In genomic region chr5:135724536-135725322, GRCm38 (mm10) we compare ENCODE assay signal across 10 mouse cellular contexts. TPM values are rescaled to one million over a fixed set of nuclear protein-coding genes. Genes with fewer than 3 reads are reported as not detected.
DNase-seq lines count a peak whose midpoint lies in the region; ATAC-seq and TF ChIP-seq lines count a peak whose summit lies in the region.
"Had no signal": no experiment of that assay in that cellular context is flagged by ENCODE, and none has a peak within 500 bp of the region (broad histone marks: within the 10 kb centered on the region; RNA-seq: fewer than 3 reads in every experiment).

No protein-coding gene starts in this region.

- H3K27ac ChIP-seq in heart, embryonic 13.5 days (replicated peaks): peak overlapping the region; percentile 77
- peak overlapping the region; percentile 96 for H3K27ac ChIP-seq in hindbrain, embryonic 13.5 days

- H3K4me1 ChIP-seq in heart, embryonic 13.5 days: peaks cover 61% of the 10 kb centered on the region
- peaks cover 60% of the 10 kb centered on the region for H3K4me1 ChIP-seq in hindbrain, embryonic 13.5 days (replicated peaks)

- TF ChIP-seq POLR2A in myocyte (IDR thresholded peaks at IDR 0.05; ENCODE audit: insufficient read length, low read depth): no peak

- ATAC-seq in heart, embryonic 13.5 days (ENCODE audit: extremely low read depth, insufficient number of reproducible peaks, low FRiP score, low TSS enrichment): no peak
- peak; percentile 72 for ATAC-seq in hindbrain, embryonic 13.5 days (ENCODE audit: low FRiP score)
- ATAC-seq in erythroid progenitor cell, adult 5-6 weeks (replicated peaks; ENCODE audit: low FRiP score, poor library complexity, severe bottlenecking): no peak

- no peaks in the 10 kb centered on the region for H3K27me3 ChIP-seq in heart, embryonic 13.5 days (replicated peaks)
- H3K27me3 ChIP-seq in hindbrain, embryonic 13.5 days: no peaks in the 10 kb centered on the region
- H3K27me3 ChIP-seq in myocyte (ENCODE audit: control insufficient read depth, insufficient read depth, insufficient read length): no peaks in the 10 kb centered on the region

- WGBS in heart, embryonic 13.5 days: 16% methylated on average over 9 of the region's 9 CpGs
- WGBS in hindbrain, embryonic 13.5 days: 3% methylated on average over 9 of the region's 9 CpGs

- H3K4me3 ChIP-seq in heart, embryonic 13.5 days: no peak overlapping the region
- no peak overlapping the region for H3K4me3 ChIP-seq in hindbrain, embryonic 13.5 days
- H3K4me3 ChIP-seq in myocyte: no peak overlapping the region

- no peak for DNase-seq in heart, adult 18-20 months
- DNase-seq in embryo, embryonic 10.5 days (ENCODE audit: low spot score): peak; percentile 80
- no peak for DNase-seq in gastrocnemius, postnatal 4 days (ENCODE audit: low spot score in 2 of 2)
- DNase-seq in urinary bladder, postnatal 10 days (ENCODE audit: low spot score): no peak
- DNase-seq: spleen, adult 18-20 months had no signal

- H3K79me2 ChIP-seq in myocyte (ENCODE audit: control insufficient read depth, insufficient read depth): peaks cover 12% of the 10 kb centered on the region

- H3K9ac ChIP-seq in heart, embryonic 13.5 days: peak overlapping the region; percentile 61
- H3K9ac ChIP-seq in hindbrain, embryonic 13.5 days: peak overlapping the region; percentile 71

- peaks cover 17% of the 10 kb centered on the region for H3K36me3 ChIP-seq in heart, embryonic 13.5 days
- peaks cover 21% of the 10 kb centered on the region for H3K36me3 ChIP-seq in hindbrain, embryonic 13.5 days
- H3K36me3 ChIP-seq in myocyte (ENCODE audit: control insufficient read depth, insufficient read depth): no peaks in the 10 kb centered on the region

- H3K4me2 ChIP-seq in heart, embryonic 13.5 days: peak overlapping the region; percentile 51; the same call in 1 of the 2 replicates
- peak overlapping the region; percentile 54 for H3K4me2 ChIP-seq in hindbrain, embryonic 13.5 days
- H3K4me2 ChIP-seq in myocyte (ENCODE audit: low read depth): peak overlapping the region; percentile 42

- no peak overlapping the region for H3ac ChIP-seq in myocyte (ENCODE audit: control insufficient read depth, insufficient read length)

- no peaks in the 10 kb centered on the region for H3K9me3 ChIP-seq in heart, embryonic 13.5 days
- no peaks in the 10 kb centered on the region for H3K9me3 ChIP-seq in hindbrain, embryonic 13.5 days

TF ChIP-seq in myocyte, 11 proteins besides CTCF, POLR2A, EP300 and RAD21:
- no peak for TF ChIP-seq E2F4 (IDR thresholded peaks at IDR 0.05; ENCODE audit: insufficient read depth)
- no peak for TF ChIP-seq POLR2AphosphoS2 (IDR thresholded peaks at IDR 0.05; ENCODE audit: insufficient read length, low read depth)
- TF ChIP-seq REST (IDR thresholded peaks at IDR 0.05; ENCODE audit: insufficient read depth, insufficient read length): no peak
- TF ChIP-seq MAX (IDR thresholded peaks at IDR 0.05; ENCODE audit: low read depth): no peak
- TF ChIP-seq TCF3 (IDR thresholded peaks at IDR 0.05; ENCODE audit: insufficient read length, low read depth): no peak

RNA-seq across cellular contexts. Expression of gene Tmem120a, which starts 19.5 kb away (rescaled TPM):
- 30.8 and 32.0 TPM in 2 replicates for polyA plus RNA-seq in heart, embryonic 13.5 days (2015; fragmentation: Nextera tagmentation; extraction: Ambion mirVana)
- 10 to 100 TPM; 14.3 to 16.3 TPM for total RNA-seq in heart, adult 18-20 months (2021)
- polyA plus RNA-seq in hindbrain, embryonic 13.5 days (2015; fragmentation: Nextera tagmentation; extraction: Ambion mirVana): 80.6 and 80.8 TPM in 2 replicates
- 32.7 TPM for polyA plus RNA-seq in myocyte (2012; fragmentation: generic; extraction: Trizol)
- total RNA-seq in gastrocnemius, postnatal 4 days (2021): 10 to 100 TPM; 11.9 to 15.8 TPM
- 9.6 TPM in 1 of 2 replicates, not detected in the other for total RNA-seq in erythroid progenitor cell, adult 5-6 weeks (2015; ENCODE audit: low replicate concordance)
- 0.77 TPM in 1 of 2 replicates, not detected in the other for total RNA-seq in erythroid progenitor cell, adult 5-6 weeks (2017; ENCODE audit: low replicate concordance)

RNA-seq across cellular contexts. Expression of gene Styxl1, which starts 53.5 kb away (rescaled TPM):
- polyA plus RNA-seq in heart, embryonic 13.5 days (2015; fragmentation: Nextera tagmentation; extraction: Ambion mirVana): 0.29 TPM in 1 of 2 replicates, not detected in the other
- total RNA-seq in heart, adult 18-20 months (2021): not detected
- 0.25 and 0.65 TPM in 2 replicates for polyA plus RNA-seq in hindbrain, embryonic 13.5 days (2015; fragmentation: Nextera tagmentation; extraction: Ambion mirVana)
- polyA plus RNA-seq in myocyte (2012; fragmentation: generic; extraction: Trizol): 0.07 TPM
- total RNA-seq in gastrocnemius, postnatal 4 days (2021): under 1 TPM; 0.47 to 0.49 TPM
- not detected in 2 replicates for total RNA-seq in erythroid progenitor cell, adult 5-6 weeks (2015; ENCODE audit: low replicate concordance)
- not detected in 2 replicates for total RNA-seq in erythroid progenitor cell, adult 5-6 weeks (2017; ENCODE audit: low replicate concordance)
- total RNA-seq: heart, postnatal 10 days had no signal

RNA-seq across cellular contexts. Expression of gene Mdh2, which starts 53.6 kb away (rescaled TPM):
- 966 and 1,014 TPM in 2 replicates for polyA plus RNA-seq in heart, embryonic 13.5 days (2015; fragmentation: Nextera tagmentation; extraction: Ambion mirVana)
- 1,000 to 10,000 TPM; 1,865 to 1,976 TPM for total RNA-seq in heart, adult 18-20 months (2021)
- 593 and 594 TPM in 2 replicates for polyA plus RNA-seq in hindbrain, embryonic 13.5 days (2015; fragmentation: Nextera tagmentation; extraction: Ambion mirVana)
- polyA plus RNA-seq in myocyte (2012; fragmentation: generic; extraction: Trizol): 725 TPM
- 100 to 1,000 TPM; 712 to 717 TPM for total RNA-seq in gastrocnemius, postnatal 4 days (2021)
- total RNA-seq in erythroid progenitor cell, adult 5-6 weeks (2015; ENCODE audit: low replicate concordance): 156 and 193 TPM in 2 replicates
- 74.0 and 81.6 TPM in 2 replicates for total RNA-seq in erythroid progenitor cell, adult 5-6 weeks (2017; ENCODE audit: low replicate concordance)

RNA-seq across cellular contexts. Expression of gene Por, which starts 54.9 kb away (rescaled TPM):
- 44.6 and 47.6 TPM in 2 replicates for polyA plus RNA-seq in heart, embryonic 13.5 days (2015; fragmentation: Nextera tagmentation; extraction: Ambion mirVana)
- 10 to 100 TPM; 66.4 to 82.7 TPM for total RNA-seq in heart, adult 18-20 months (2021)
- polyA plus RNA-seq in hindbrain, embryonic 13.5 days (2015; fragmentation: Nextera tagmentation; extraction: Ambion mirVana): 107 TPM in 2 replicates
- polyA plus RNA-seq in myocyte (2012; fragmentation: generic; extraction: Trizol): 90.6 TPM
- 10 to 100 TPM; 39.2 to 41.9 TPM for total RNA-seq in gastrocnemius, postnatal 4 days (2021)
- total RNA-seq in erythroid progenitor cell, adult 5-6 weeks (2015; ENCODE audit: low replicate concordance): 7.1 and 9.7 TPM in 2 replicates
- total RNA-seq in erythroid progenitor cell, adult 5-6 weeks (2017; ENCODE audit: low replicate concordance): 10.8 and 17.5 TPM in 2 replicates
